Mouse (Mus musculus) brain, embryonic 14.5 days (tissue): ENCODE data around the gene Sh3rf3.

Experiments
- CTCF ChIP-seq: fragments of 200-500 bp; IDR thresholded peaks from 2 replicates; pipeline ENCODE4 v1.5.1; 2012; ENCODE audit warnings: inconsistent platforms, mild to moderate bottlenecking, moderate library complexity, borderline replicate concordance; ENCODE audit not compliant: insufficient read depth, insufficient read length; ENCODE audit errors: extremely low read depth
- POLR2A ChIP-seq: fragments of 200-500 bp; IDR thresholded peaks from 2 replicates; pipeline ENCODE4 v1.6.1; 2012; ENCODE audit warnings: mild to moderate bottlenecking, inconsistent platforms, borderline replicate concordance; ENCODE audit not compliant: poor library complexity, insufficient read depth, insufficient read length, severe bottlenecking; ENCODE audit errors: extremely low read depth

DNA sequence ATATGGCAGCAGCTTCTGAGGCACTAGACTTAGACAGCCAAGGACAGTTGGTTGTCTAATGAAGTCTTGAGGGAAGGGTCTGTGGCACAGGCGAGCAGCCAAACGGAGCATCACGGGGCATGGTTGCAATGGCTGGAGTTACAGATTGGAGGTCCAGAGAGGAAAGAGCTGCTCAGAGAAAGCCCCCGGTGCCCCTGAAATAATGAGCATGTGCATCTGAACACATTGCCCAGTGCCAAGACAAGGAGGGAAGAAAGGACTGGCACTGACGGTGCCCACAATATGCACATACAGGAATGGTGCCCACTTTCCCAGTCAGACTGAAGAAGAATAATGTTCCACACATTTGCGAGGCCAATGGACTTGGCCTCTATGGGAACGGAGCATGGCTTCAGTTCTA, 278.8 kb downstream of the Sh3rf3 start:
- TF ChIP-seq CTCF (no peak), POLR2A (no peak)
